Mouse (Mus musculus): ENCODE results near the gene Cyp1a2. TPM values are rescaled to one million over a fixed set of nuclear protein-coding genes. Genes with fewer than 3 reads are reported as not detected.

Gene Cyp1a2
- total RNA-seq, 2 experiments from 2014 or later, result not detected

Other genes with a start within 250 kb of the Cyp1a2 start
- gene Ppcdc, start 243.6 kb downstream of the Cyp1a2 start, total RNA-seq (2021), result 1 to 10 TPM; 5.7 to 8.1 TPM
- 1 to 10 TPM; 1.4 to 2.4 TPM for gene Scamp5, start 215.6 kb downstream of the Cyp1a2 start, total RNA-seq (2021)
- not detected for gene Rpp25, start 179.7 kb downstream of the Cyp1a2 start, total RNA-seq (2021)
- 1,000 to 10,000 TPM; 1,447 to 1,511 TPM for gene Cox5a, start 162.4 kb downstream of the Cyp1a2 start, total RNA-seq (2021)
- gene Fam219b, start 146.2 kb downstream of the Cyp1a2 start, total RNA-seq (2021), result 1 to 10 TPM; 3.3 to 5.6 TPM
- 10 to 100 TPM; 75.1 to 87.6 TPM for gene Mpi, start 130.9 kb downstream of the Cyp1a2 start, total RNA-seq (2021)
- 10 to 100 TPM; 31.3 to 36.9 TPM for gene Scamp2, start 122.8 kb downstream of the Cyp1a2 start, total RNA-seq (2021)
- 1 to 10 TPM; 3.8 to 4.0 TPM for gene Ulk3, start 94.3 kb downstream of the Cyp1a2 start, total RNA-seq (2021)
- gene Cplx3, start 77.4 kb downstream of the Cyp1a2 start, total RNA-seq (2021), result not detected
- not detected for gene Lman1l, start 62.9 kb downstream of the Cyp1a2 start, total RNA-seq (2021)
- gene Csk, start 30.1 kb downstream of the Cyp1a2 start, total RNA-seq (2021), result 10 to 100 TPM in 1 of 2 experiments, 1 to 10 TPM in 1; 8.4 to 13.0 TPM
- under 1 TPM; 0.21 to 0.31 TPM for gene Cyp1a1, start 4.2 kb upstream of the Cyp1a2 start, total RNA-seq (2021)
- 1 to 10 TPM; 4.9 to 6.0 TPM for gene Edc3, start 24.8 kb upstream of the Cyp1a2 start, total RNA-seq (2021)
- gene Clk3, start 82.2 kb upstream of the Cyp1a2 start, total RNA-seq (2021), result 10 to 100 TPM; 28.7 to 31.3 TPM
- 1 to 10 TPM; 2.1 to 2.8 TPM for gene Arid3b, start 153.1 kb upstream of the Cyp1a2 start, total RNA-seq (2021)
- gene Ubl7, start 227.3 kb upstream of the Cyp1a2 start, total RNA-seq (2021), result 10 to 100 TPM; 62.2 to 63.6 TPM

Measured in gastrocnemius, postnatal 25 days (tissue).